Mouse (Mus musculus): ENCODE measurements around the gene Uchl3.
A peak's percentile ranks its signal among the peaks of the same experiment; 100 is the strongest.

GRCm38 (mm10) chr14:101640153-101640843 is 13.5 kb upstream of the Uchl3 start, which contains the start of gene Commd6:
- TF ChIP-seq CTCF (IDR thresholded peaks at IDR 0.05; ENCODE audit: low read depth): peak; percentile 27
- no peak for TF ChIP-seq EP300 (IDR thresholded peaks at IDR 0.05; ENCODE audit: low read depth)
